Mouse (Mus musculus): ENCODE measurements around the gene Gadd45gip1.

GRCm38 (mm10) chr8:84781686-84782505 is 49.4 kb upstream of the Gadd45gip1 start:
- TF ChIP-seq POLR2A (IDR thresholded peaks at IDR 0.05; ENCODE audit: low read depth, low read length), result no peak
- TF ChIP-seq CTCF (conservative IDR thresholded peaks at IDR 0.05; ENCODE audit: insufficient read depth, insufficient read length, low read depth, low read length), result no peak
